Mouse (Mus musculus) heart, postnatal 0 days (tissue): ENCODE data around the gene Bcas3.

Source experiments
- CTCF ChIP-seq: IDR thresholded peaks from 2 replicates; pipeline ENCODE4 v1.5.1; 2016; ENCODE audit warnings: antibody characterized with exemption, control low read depth, low read depth
- EP300 ChIP-seq: IDR thresholded peaks from 2 replicates; pipeline ENCODE4 v1.6.1; 2016; ENCODE audit warnings: antibody characterized with exemption, low read depth

- TF ChIP-seq EP300 = no peak
- no peak for TF ChIP-seq CTCF
These were observed 367.4 kb downstream of the Bcas3 start for GRCm38 (mm10) chr11:85720269-85720773.
